Mouse (Mus musculus): ENCODE measurements around the gene Ankrd40.

GRCm38 (mm10) chr11:94390825-94391224, 63.0 kb downstream of the Ankrd40 start:
- no peak for TF ChIP-seq CTCF (IDR thresholded peaks at IDR 0.05; ENCODE audit: low read depth)
- no peak for TF ChIP-seq EP300 (IDR thresholded peaks at IDR 0.05; ENCODE audit: low read depth)
